Mouse (Mus musculus): ENCODE results near the gene H2-K1.
A peak's percentile ranks its signal among the peaks of the same experiment; 100 is the strongest.

H2-K1 gene

GRCm38 (mm10) chr17:33991788-33992664, 8.1 kb downstream of the H2-K1 start:
- DNase-seq (ENCODE audit: low read depth in 2 of 2, low spot score in 2 of 2), result peak in 1 of 2 experiments; percentile 73

DNA sequence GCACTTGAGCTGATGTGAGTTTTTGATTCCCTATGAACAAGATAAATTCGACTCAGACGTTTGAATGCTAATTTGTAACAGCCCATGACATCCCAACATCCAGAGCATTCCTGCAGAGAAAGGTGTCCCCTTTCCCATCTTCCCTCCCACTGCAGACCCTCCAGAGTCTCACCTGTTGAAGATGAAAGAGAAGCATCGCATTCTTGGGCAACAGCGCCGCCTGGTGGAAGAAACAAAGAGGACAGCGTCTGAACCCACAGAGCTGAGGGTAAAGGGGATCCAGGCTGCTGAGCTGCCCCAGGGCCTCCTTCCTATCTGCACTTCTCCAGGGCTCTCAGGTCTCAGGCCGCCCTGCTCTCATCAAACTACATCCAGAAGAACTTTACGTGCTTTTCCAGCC, 18.0 kb downstream of the H2-K1 start:
- DNase-seq (ENCODE audit: low read depth in 2 of 2, low spot score in 2 of 2), result peak; percentile 66 to 68

- peak; percentile 81 to 87 for DNase-seq (ENCODE audit: low read depth in 2 of 2, low spot score in 2 of 2)
Measured at GRCm38 (mm10) chr17:33981192-33981909, 18.8 kb downstream of the H2-K1 start.

GRCm38 (mm10) chr17:33980181-33981035, 19.7 kb downstream of the H2-K1 start:
- DNase-seq (ENCODE audit: low read depth in 2 of 2, low spot score in 2 of 2), result no peak

DNA sequence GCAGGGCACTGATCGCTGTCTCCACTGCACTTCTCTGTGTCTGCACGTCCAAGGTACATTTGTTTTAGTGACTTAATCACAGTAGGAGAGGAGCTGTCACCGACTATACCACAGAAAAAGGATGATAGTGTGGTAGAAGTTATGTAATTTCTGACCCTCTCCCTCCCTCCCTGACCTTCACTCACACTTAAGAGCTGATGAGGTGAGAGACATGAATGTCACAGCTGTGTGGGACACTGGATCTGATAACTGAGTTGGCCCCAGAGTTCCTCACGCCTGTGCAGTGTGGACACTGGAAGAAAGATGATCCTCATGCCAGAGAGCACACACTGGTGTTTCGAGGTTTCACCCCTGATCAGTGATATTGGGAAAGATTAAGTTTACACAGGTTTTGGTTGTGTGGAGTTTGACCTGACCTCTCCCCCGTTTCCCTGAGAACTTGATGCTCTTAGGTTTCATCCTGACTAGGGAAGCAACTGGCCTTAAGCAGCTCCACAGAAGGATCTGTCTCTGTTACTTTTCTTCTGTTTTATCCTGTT, 20.6 kb downstream of the H2-K1 start:
- no peak for DNase-seq (ENCODE audit: low read depth in 2 of 2, low spot score in 2 of 2)

DNA sequence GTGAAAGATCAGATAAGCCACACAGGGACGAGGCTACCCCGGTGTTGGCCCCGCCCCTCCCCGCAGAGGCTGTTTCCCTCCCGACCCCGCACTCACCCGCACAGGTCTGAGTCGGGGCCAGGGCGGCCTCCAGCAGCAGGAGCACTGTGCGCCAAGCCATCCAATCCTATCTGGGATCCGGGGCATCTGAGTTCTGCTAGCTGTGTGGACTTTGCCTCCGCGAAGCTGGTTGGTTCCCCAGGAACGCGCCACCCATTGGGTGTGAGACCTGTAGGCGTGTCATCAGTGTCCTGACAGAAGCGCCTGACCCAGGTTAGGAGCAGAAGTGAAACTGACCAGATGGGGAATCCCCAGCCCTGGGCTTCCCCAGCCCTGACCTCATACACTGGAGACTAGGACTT, 21.5 kb downstream of the H2-K1 start:
- peak; percentile 58 to 63 for DNase-seq (ENCODE audit: low read depth in 2 of 2, low spot score in 2 of 2)

GRCm38 (mm10) chr17:33977861-33978557, 22.1 kb downstream of the H2-K1 start:
- no peak for DNase-seq (ENCODE audit: low read depth in 2 of 2, low spot score in 2 of 2)

- no peak for DNase-seq (ENCODE audit: low read depth in 2 of 2, low spot score in 2 of 2)
Measured at GRCm38 (mm10) chr17:33973572-33973971, 26.6 kb downstream of the H2-K1 start.

- DNase-seq (ENCODE audit: low read depth in 2 of 2, low spot score in 2 of 2), result no peak
Measured at GRCm38 (mm10) chr17:33972691-33973090, 27.5 kb downstream of the H2-K1 start.

DNA sequence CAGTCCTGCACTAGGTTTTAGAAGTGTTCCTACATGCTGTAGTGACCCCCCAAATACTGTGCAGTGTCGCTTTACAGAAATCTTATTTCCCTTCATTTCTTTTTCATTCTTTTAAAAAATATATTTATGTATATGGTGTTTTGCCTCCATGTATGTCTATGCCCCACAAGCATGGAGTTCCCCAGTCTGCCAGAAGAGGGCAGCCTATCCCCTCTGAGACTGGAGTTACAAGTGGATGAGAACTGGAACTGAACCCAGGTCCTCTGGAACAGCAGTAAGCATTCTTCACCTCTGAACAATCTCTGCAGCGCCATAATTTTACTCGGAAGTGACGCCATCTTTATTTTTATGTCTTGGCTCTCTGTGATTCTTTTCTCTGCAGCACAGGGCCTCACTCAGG, 30.8 kb downstream of the H2-K1 start:
- DNase-seq (ENCODE audit: low read depth in 2 of 2, low spot score in 2 of 2), result no peak

GRCm38 (mm10) chr17:33968927-33969326, 31.2 kb downstream of the H2-K1 start:
- peak; percentile 55 to 76 for DNase-seq (ENCODE audit: low read depth in 2 of 2, low spot score in 2 of 2)

DNA sequence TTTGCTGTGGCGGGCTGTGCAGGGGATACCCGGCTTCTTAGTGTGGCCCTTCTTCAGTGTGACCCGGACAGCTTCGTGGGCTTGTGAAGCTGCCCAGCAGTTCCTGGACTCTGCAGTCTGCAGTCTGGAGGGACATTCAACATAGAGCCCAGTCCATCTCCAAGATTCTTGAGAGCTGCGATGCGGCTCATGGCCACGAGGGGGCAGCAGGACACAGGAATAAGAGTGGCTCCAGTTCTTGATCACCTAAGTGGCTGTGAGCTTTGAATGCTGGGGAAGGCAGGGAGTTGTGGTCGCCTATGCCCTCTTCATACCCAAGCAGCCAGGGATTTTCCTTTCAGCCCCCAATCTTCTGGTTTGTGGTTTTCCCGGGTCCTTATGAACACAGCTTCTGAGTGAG, 31.7 kb downstream of the H2-K1 start:
- peak; percentile 76 to 80 for DNase-seq (ENCODE audit: low read depth in 2 of 2, low spot score in 2 of 2)

GRCm38 (mm10) chr17:33965846-33966550, 34.1 kb downstream of the H2-K1 start:
- DNase-seq (ENCODE audit: low read depth in 2 of 2, low spot score in 2 of 2), result no peak

- no peak for DNase-seq (ENCODE audit: low read depth in 2 of 2, low spot score in 2 of 2)
Measured at GRCm38 (mm10) chr17:33965082-33965845, 34.9 kb downstream of the H2-K1 start.

DNA sequence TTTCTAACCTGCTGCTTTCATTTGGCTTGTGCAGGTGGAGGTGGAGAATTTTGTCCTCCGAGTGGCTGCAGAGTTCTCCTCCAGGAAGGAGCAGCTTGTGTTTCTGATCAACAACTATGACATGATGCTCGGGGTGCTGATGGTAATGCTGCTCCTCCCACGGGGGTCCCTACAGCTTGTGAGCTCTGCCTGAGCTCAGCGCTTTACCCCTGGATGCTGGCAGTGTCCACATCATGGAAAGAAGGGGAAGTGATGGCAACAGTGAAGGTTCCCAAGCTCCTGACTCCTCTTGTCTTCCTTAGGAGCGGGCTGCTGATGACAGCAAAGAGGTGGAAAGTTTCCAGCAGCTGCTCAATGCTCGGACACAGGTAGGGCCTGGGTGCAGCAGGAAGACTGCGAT, 37.3 kb downstream of the H2-K1 start:
- DNase-seq (ENCODE audit: low read depth in 2 of 2, low spot score in 2 of 2), result no peak

GRCm38 (mm10) chr17:33959948-33960347, 40.2 kb downstream of the H2-K1 start:
- no peak for DNase-seq (ENCODE audit: low read depth in 2 of 2, low spot score in 2 of 2)

DNA sequence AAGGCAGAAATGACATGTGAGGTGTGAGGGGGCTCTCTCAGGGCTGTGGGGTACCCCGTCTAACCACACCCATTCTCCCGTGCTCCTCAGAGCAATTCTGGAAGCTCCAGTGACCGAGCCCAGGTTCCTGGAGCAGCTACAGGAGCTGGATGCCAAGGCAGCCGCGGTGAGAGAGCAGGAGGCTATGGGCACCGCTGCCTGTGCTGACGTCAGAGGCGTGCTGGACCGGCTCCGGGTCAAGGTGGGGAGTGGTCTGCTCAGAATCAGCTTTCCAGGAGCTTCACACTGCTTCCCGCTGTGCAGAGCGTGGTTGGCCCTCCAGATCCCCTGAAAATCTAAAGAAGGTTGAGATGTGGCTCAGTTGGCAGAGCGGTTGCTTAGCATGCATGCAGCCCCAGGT, 41.0 kb downstream of the H2-K1 start:
- no peak for DNase-seq (ENCODE audit: low read depth in 2 of 2, low spot score in 2 of 2)

DNA sequence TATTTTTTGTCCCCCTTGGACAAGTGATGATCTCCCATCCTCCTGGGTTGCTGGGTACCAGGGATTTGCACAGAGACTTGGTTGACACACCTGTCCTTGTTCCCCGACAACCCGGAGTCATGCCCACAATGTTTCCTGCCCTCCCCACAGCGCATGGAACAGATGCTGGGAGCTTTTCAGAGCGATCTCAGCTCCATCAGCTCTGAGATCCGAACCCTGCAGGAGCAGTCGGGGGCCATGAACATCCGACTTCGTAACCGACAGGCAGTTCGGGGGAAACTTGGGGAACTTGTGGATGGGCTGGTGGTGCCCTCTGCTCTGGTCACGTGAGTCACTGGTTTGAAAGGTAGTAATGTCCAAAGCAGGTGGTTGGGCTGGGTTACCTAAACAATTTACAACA, 41.7 kb downstream of the H2-K1 start:
- DNase-seq (ENCODE audit: low read depth in 2 of 2, low spot score in 2 of 2), result no peak

DNA sequence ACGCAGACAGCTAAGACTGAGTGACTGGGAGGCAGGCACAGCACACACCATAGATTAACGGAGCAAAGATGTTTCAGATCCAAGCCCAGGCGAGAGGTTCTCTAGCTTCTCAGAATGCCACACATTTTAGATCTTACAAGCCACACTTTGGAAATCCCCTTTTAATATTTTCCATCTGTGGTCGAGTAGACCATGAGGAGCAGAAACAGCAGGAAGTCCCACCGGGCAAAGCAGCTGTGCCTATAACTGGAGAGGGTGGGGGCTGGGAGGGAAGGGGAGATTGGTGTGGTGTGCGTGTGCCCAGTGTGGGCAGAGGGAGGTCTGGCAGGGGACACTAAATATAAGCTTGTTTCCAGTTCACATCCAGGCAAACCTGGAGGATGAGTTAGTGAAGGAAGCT, 42.7 kb downstream of the H2-K1 start:
- no peak for DNase-seq (ENCODE audit: low read depth in 2 of 2, low spot score in 2 of 2)
